Mouse (Mus musculus) liver, embryonic 14.5 days (tissue): ENCODE results near the gene Ppp1r18. TPM values are rescaled to one million over a fixed set of nuclear protein-coding genes. Genes with fewer than 3 reads are reported as not detected.

Experiments
- ATAC-seq: fragments of 200-750 bp; cut with Nextera tagmentation; 2 replicates; pipeline ENCODE4 v1.8.0; 2017; ENCODE audit warnings: moderate number of reproducible peaks, mild to moderate bottlenecking, moderate library complexity; ENCODE audit not compliant: insufficient read depth
- DNase-seq, 3 experiments: peaks; one replicate each; pipeline ENCODE4 v3.0.0-alpha.2; 2012 to 2013; ENCODE audit warnings: low read depth in 3 of 3, low spot score in 3 of 3
- H3K27ac ChIP-seq: fragments of 300-500 bp; sonication (generic); 2 replicates; pipeline ENCODE4 v1.5.1; 2014; ENCODE audit warnings: moderate library complexity, mild to moderate bottlenecking, control low read depth, inconsistent platforms
- H3K27me3 ChIP-seq: fragments of 300-500 bp; sonication (generic); 2 replicates; pipeline ENCODE4 v1.6.1; 2014; ENCODE audit warnings: mild to moderate bottlenecking, low read length, moderate library complexity; ENCODE audit not compliant: control insufficient read depth, insufficient read depth
- H3K36me3 ChIP-seq: fragments of 300-500 bp; sonication (generic); replicated peaks from 2 replicates; pipeline ENCODE4 v1.6.1; 2014; ENCODE audit warnings: low read depth; ENCODE audit not compliant: control insufficient read depth, insufficient read depth
- H3K4me1 ChIP-seq, 2 experiments: fragments of 200-500 bp in 1 of 2; fragments of 300-500 bp in 1 of 2; sonication (generic) in 1 of 2; replicated peaks; 2 replicates each; pipeline ENCODE4 v1.6.1; 2012 to 2014; ENCODE audit warnings: antibody characterized with exemption in 1 of 2, inconsistent platforms in 1 of 2, low read length in 1 of 2; ENCODE audit not compliant: control insufficient read depth in 2 of 2, insufficient read depth in 2 of 2
- H3K4me2 ChIP-seq: fragments of 300-500 bp; sonication (generic); 2 replicates; pipeline ENCODE4 v1.6.1; 2014; ENCODE audit warnings: low read depth, mild to moderate bottlenecking, control low read depth, moderate library complexity
- H3K4me3 ChIP-seq, 2 experiments: fragments of 200-500 bp in 1 of 2; fragments of 300-500 bp in 1 of 2; sonication (generic) in 1 of 2; 2 replicates each; pipeline ENCODE4 v1.5.1; 2012 to 2014; ENCODE audit warnings: low read depth in 2 of 2, low read length in 2 of 2, mild to moderate bottlenecking in 2 of 2, control low read depth in 1 of 2, inconsistent platforms in 1 of 2, moderate library complexity in 1 of 2; ENCODE audit not compliant: insufficient read depth in 1 of 2
- H3K9ac ChIP-seq: fragments of 300-500 bp; sonication (generic); replicated peaks from 2 replicates; pipeline ENCODE4 v1.6.1; 2014; ENCODE audit warnings: mild to moderate bottlenecking, control low read depth, moderate library complexity
- H3K9me3 ChIP-seq: fragments of 300-500 bp; sonication (generic); 2 replicates; pipeline ENCODE4 v1.6.1; 2016; ENCODE audit warnings: low read length, mixed read lengths; ENCODE audit not compliant: control insufficient read depth
- CTCF ChIP-seq: IDR thresholded peaks from 2 replicates; pipeline ENCODE4 v1.5.1; 2016; ENCODE audit warnings: antibody characterized with exemption, low read depth, control low read depth
- EP300 ChIP-seq: IDR thresholded peaks from 2 replicates; pipeline ENCODE4 v1.6.1; 2016; ENCODE audit warnings: antibody characterized with exemption, low read depth
- WGBS: fragments of 180-500 bp; shearing (Covaris S2); extraction: QIAGEN DNeasy Blood & Tissue Kit; methylation state at CpG from one replicate; pipeline ENCODE4 v1.1.7; 2014; ENCODE audit not compliant: insufficient replicate concordance; 5-methylcytosine and 5-hydroxymethylcytosine counted together
- polyA plus RNA-seq, 2 experiments: library from polyadenylated mRNA; depleted of rRNA in 1 of 2; stranded (reverse) in 1 of 2; unstranded in 1 of 2; fragments of >200 nt; fragmentation: Nextera tagmentation in 1 of 2; extraction: Ambion mirVana in 1 of 2; gene quantifications; 2 replicates each; pipeline versions ENCODE4 v1.2.1 to v1.2.3; 2012 to 2014

Gene Ppp1r18
- polyA plus RNA-seq, 2 experiments: 8.2 to 8.7 TPM

DNA sequence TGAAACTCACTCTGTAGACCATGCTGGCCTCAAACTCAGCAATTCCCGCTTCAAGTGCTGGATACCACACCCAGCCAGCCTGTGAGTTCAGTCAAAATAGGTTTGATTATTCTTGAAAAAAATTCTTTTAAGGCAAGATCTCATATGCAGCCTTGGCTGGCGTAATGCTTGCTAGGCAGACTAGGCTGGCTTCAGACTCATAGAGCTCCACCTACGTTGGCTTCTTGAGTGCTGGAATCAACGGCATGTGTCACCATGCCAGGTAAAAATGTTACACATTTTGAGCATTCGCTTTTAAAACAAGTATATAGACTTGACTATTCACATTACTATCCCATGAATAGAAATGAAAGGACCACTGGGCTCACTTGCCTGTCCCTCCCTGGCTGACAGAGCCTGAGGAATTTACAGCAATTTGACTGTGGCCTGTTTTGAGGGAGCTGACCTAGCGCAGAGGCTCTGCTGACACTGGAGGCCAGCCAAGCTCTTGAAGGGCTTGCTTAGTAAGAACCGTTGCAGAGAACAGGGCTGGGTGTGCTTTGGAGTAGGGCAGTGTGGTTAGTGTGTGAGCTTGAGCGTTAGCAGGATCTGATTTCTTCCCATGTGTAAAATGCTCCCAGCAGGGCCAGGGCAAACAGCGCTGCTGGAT, 38.1 kb downstream of the Ppp1r18 start:
- ATAC-seq (no peak), DNase-seq (no peak)
- no peak overlapping the region for H3K9ac ChIP-seq
- no peak overlapping the region for H3K4me2 ChIP-seq
- no peaks in the 10 kb centered on the region for H3K27me3 ChIP-seq
- no peaks in the 10 kb centered on the region; the same call in 1 of the 2 replicates for H3K36me3 ChIP-seq
- H3K9me3 ChIP-seq: no peaks in the 10 kb centered on the region
- no peak overlapping the region for H3K4me3 ChIP-seq
- H3K4me1 ChIP-seq: peaks cover 0 to 8% of the 10 kb centered on the region in 2 experiments; a peak in 2 of 4 replicates
- H3K27ac ChIP-seq: no peak overlapping the region
- WGBS: 59% methylated on average over 9 of the region's 9 CpGs
- TF ChIP-seq CTCF (no peak), EP300 (no peak)

DNA sequence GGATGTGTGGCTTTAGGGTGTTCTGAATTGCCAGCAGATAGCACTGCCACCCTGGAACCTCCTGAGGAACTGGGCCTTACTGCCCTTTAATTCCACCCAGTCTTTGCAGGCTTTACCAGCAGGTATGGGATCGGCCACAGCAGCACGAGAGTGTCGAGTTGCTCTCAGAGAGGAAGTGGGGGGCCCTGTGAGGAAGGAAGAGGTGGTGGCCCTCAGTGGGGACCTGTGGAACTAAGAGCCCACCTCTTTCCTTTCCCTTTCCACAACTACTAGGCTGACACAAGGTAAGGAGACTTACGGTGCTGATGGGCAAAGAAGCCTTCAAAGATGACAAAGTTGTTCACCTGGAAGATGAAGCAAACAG, 38.6 kb downstream of the Ppp1r18 start:
- H3K9ac ChIP-seq: no peak overlapping the region
- no peaks in the 10 kb centered on the region for H3K9me3 ChIP-seq
- WGBS: 31% methylated on average over 4 of the region's 4 CpGs
- TF ChIP-seq EP300: no peak
- no peak for TF ChIP-seq CTCF
- no peak for DNase-seq
- H3K4me2 ChIP-seq: no peak overlapping the region
- no peaks in the 10 kb centered on the region; the same call in 1 of the 2 replicates for H3K36me3 ChIP-seq
- H3K4me3 ChIP-seq: no peak overlapping the region
- H3K4me1 ChIP-seq: peaks cover 1 to 9% of the 10 kb centered on the region in 2 experiments; a peak in 3 of 4 replicates
- ATAC-seq: no peak
- H3K27ac ChIP-seq: no peak overlapping the region
- H3K27me3 ChIP-seq: no peaks in the 10 kb centered on the region

DNA sequence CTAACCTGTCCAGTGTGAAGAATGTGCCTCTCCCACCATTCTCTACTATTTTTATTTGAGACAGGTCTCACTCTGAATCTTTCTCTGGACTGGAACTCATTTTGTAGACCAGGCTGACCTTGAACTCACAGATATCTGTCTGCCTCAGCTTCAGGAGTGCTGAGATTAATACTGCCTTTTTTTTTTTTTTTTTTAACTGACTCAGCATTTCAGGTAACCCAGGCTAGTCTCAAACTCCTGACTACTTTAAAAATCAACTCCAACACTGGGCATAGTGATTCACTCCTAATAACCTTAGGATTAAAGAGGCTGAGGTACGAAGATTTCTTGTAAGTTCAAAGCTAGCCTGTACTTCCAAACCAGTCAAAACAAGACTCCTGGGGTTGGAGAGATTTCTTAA, 40.2 kb downstream of the Ppp1r18 start:
- DNase-seq (no peak), ATAC-seq (no peak)
- Histone ChIP-seq H3K4me2 (no peak overlapping the region), H3K9ac (no peak overlapping the region), H3K4me1 (peaks cover 10 to 14% of the 10 kb centered on the region in 2 experiments), H3K27me3 (no peaks in the 10 kb centered on the region), H3K36me3 (no peaks in the 10 kb centered on the region; the same call in 1 of the 2 replicates), H3K9me3 (no peaks in the 10 kb centered on the region), H3K27ac (no peak overlapping the region), H3K4me3 (no peak overlapping the region)
- 79% methylated on average over 1 of the region's 1 CpGs for WGBS
- TF ChIP-seq CTCF (no peak), EP300 (no peak)

DNA sequence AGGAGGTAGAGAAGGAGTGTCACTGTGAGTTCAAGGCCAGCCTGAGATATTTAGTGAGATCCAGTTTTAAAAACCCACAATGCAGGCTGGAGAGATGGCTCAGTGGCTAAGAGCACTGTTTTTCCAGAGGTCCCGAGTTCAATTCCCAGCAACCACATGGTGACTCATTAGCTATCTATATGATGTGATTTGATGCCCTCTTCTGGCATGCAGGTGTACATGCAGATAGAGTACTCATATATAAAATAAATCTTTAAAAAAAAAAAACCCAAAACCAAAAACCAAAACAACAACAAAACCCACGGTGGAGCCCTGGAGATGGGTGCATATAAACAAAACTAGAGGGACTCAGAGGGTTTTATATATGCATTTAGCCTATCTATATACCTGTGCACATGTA, 42.2 kb downstream of the Ppp1r18 start:
- Histone ChIP-seq H3K27ac (no peak overlapping the region), H3K36me3 (peaks cover 13% of the 10 kb centered on the region), H3K9ac (no peak overlapping the region), H3K4me2 (no peak overlapping the region), H3K27me3 (no peaks in the 10 kb centered on the region), H3K9me3 (no peaks in the 10 kb centered on the region), H3K4me3 (no peak overlapping the region), H3K4me1 (peaks cover 10 to 16% of the 10 kb centered on the region in 2 experiments)
- DNase-seq (no peak), ATAC-seq (no peak)
- 49% methylated on average over 2 of the region's 2 CpGs for WGBS
- TF ChIP-seq CTCF (peak; percentile 35), EP300 (no peak)

DNA sequence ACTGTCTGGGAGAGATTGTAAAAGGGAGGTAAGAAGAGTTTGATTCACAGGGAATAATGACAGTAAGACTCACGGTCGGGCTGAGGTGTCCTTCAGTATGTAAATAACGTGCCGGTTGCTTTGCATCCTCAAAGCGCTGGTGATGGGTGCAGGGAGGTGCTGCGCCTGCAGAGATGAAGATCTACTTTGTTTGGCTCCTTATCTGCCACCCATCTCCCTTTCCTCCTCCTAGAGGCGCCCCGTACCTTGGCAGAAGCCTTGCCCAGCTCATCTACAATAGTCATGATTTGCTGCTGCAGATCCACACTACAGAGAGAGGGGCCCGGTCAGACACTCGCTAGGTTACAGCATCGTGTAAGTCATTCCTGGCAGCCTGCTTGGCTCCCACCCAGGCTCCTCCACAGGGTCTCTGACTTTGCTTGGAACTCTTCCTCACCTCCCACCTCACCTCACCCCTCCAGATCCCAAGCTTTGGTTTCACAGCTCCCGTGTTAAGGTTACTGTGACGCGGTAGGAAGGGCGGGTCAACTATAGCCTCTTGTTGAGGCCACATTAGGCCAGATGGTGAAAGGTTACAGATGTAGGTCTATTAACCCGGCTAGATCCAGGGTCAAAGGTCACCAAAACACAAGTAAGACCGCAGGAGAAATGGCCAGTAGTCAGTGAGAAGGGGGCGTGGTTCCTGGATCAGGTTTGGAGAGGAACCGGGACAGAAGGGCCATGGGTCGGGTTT, 44.0 kb downstream of the Ppp1r18 start:
- H3K36me3 ChIP-seq: peaks cover 26% of the 10 kb centered on the region
- no peak overlapping the region for H3K27ac ChIP-seq
- DNase-seq (no peak), ATAC-seq (peak; percentile 56)
- 31% methylated on average over 20 of the region's 20 CpGs for WGBS
- H3K27me3 ChIP-seq: no peaks in the 10 kb centered on the region
- TF ChIP-seq EP300 (no peak), CTCF (no peak)
- H3K4me3 ChIP-seq: peak overlapping the region; percentile 69 to 92
- no peaks in the 10 kb centered on the region for H3K9me3 ChIP-seq
- H3K9ac ChIP-seq: peak overlapping the region; percentile 53
- H3K4me2 ChIP-seq: peak overlapping the region; percentile 72
- H3K4me1 ChIP-seq: peaks cover 10 to 16% of the 10 kb centered on the region in 2 experiments
